Mouse (Mus musculus) adipocyte (in vitro differentiated cells): ENCODE data around the gene Gpr6.
A peak's percentile ranks its signal among the peaks of the same experiment; 100 is the strongest.

Experiments used
- DNase-seq: peaks from one replicate; pipeline ENCODE4 v3.0.0-alpha.2; 2016; ENCODE audit warnings: low spot score

The Gpr6 gene

GRCm38 (mm10) chr10:41072116-41072515 is at the start of gene Gpr6:
Gene Gpr6, minus strand, starts transcription at chr10:41072285.
- no peak for DNase-seq

- DNase-seq, result no peak
Measured at GRCm38 (mm10) chr10:41100060-41100459, 28.0 kb upstream of the Gpr6 start.

GRCm38 (mm10) chr10:41098137-41098536 is 26.1 kb upstream of the Gpr6 start:
- DNase-seq, result no peak

- no peak for DNase-seq
Measured at GRCm38 (mm10) chr10:41088852-41089251, 16.8 kb upstream of the Gpr6 start.

- DNase-seq, result peak; percentile 16
Measured at GRCm38 (mm10) chr10:41071696-41072095, 389 bp downstream of the Gpr6 start.

- DNase-seq, result no peak
Measured at GRCm38 (mm10) chr10:41070693-41071651, 1.1 kb downstream of the Gpr6 start.

GRCm38 (mm10) chr10:41060250-41060831 is 11.7 kb downstream of the Gpr6 start:
- no peak for DNase-seq

- no peak for DNase-seq
Measured at GRCm38 (mm10) chr10:41055581-41055980, 16.5 kb downstream of the Gpr6 start.

GRCm38 (mm10) chr10:41054005-41054404 is 18.1 kb downstream of the Gpr6 start:
- no peak for DNase-seq

GRCm38 (mm10) chr10:41042272-41042671 is 29.8 kb downstream of the Gpr6 start:
- no peak for DNase-seq

- DNase-seq, result no peak
Measured at GRCm38 (mm10) chr10:41041478-41041877, 30.6 kb downstream of the Gpr6 start.

GRCm38 (mm10) chr10:41040530-41041085 is 31.5 kb downstream of the Gpr6 start:
- no peak for DNase-seq

GRCm38 (mm10) chr10:41038476-41038875 is 33.6 kb downstream of the Gpr6 start:
- no peak for DNase-seq

- no peak for DNase-seq
Measured at GRCm38 (mm10) chr10:41037722-41038121, 34.4 kb downstream of the Gpr6 start.

- DNase-seq, result no peak
Measured at GRCm38 (mm10) chr10:41032811-41033210, 39.3 kb downstream of the Gpr6 start.

- DNase-seq, result no peak
Measured at GRCm38 (mm10) chr10:41024860-41025259, 47.2 kb downstream of the Gpr6 start.

GRCm38 (mm10) chr10:41024406-41024805 is 47.7 kb downstream of the Gpr6 start:
- no peak for DNase-seq

GRCm38 (mm10) chr10:41022226-41022625 is 49.9 kb downstream of the Gpr6 start:
- no peak for DNase-seq
